Mouse (Mus musculus) myocyte (in vitro differentiated cells): ENCODE data around the gene Srsf7. TPM values are rescaled to one million over a fixed set of nuclear protein-coding genes. Genes with fewer than 3 reads are reported as not detected.
"Not testable (repeated sequence)": the region's sequence is repeated elsewhere in the genome, so short reads cannot be mapped to it uniquely, and the experiment has no call there.

ENCODE experiments used
- H3K27me3 ChIP-seq: one replicate; pipeline ENCODE4 v1.6.1; 2011; ENCODE audit not compliant: control insufficient read depth, insufficient read depth, insufficient read length
- H3K36me3 ChIP-seq: one replicate; pipeline ENCODE4 v1.6.1; 2011; ENCODE audit not compliant: control insufficient read depth, insufficient read depth
- H3K4me2 ChIP-seq: one replicate; pipeline ENCODE4 v1.6.1; 2011; ENCODE audit warnings: low read depth, control low read depth
- H3K4me3 ChIP-seq: one replicate; pipeline ENCODE4 v1.5.1; 2011; ENCODE audit warnings: mild to moderate bottlenecking, control low read depth, moderate library complexity
- H3K79me2 ChIP-seq: one replicate; pipeline ENCODE4 v1.6.1; 2011; ENCODE audit not compliant: control insufficient read depth, insufficient read depth
- H3ac ChIP-seq: one replicate; pipeline ENCODE4 v1.6.1; 2011; ENCODE audit not compliant: control insufficient read depth, insufficient read length
- CEBPB ChIP-seq: IDR thresholded peaks from 2 replicates; pipeline ENCODE4 v1.6.1; 2011; ENCODE audit warnings: mild to moderate bottlenecking, moderate library complexity; ENCODE audit not compliant: poor library complexity, insufficient read depth, severe bottlenecking
- E2F4 ChIP-seq: IDR thresholded peaks from one replicate; pipeline ENCODE4 v1.6.1; 2011; ENCODE audit warnings: mild to moderate bottlenecking, control low read depth, moderate library complexity; ENCODE audit not compliant: insufficient read depth
- MAX ChIP-seq: IDR thresholded peaks from one replicate; pipeline ENCODE4 v1.6.1; 2011; ENCODE audit warnings: low read depth, mild to moderate bottlenecking, control low read depth
- MYOD1 ChIP-seq, 3 experiments: IDR thresholded peaks; one replicate each; pipeline ENCODE4 v1.6.1; 2011; ENCODE audit warnings: control low read depth in 2 of 3, low read depth in 2 of 3, mild to moderate bottlenecking in 2 of 3, moderate library complexity in 1 of 3; ENCODE audit not compliant: insufficient read length in 2 of 3, control insufficient read depth in 1 of 3
- MYOG ChIP-seq, 3 experiments: IDR thresholded peaks; one replicate each; pipeline ENCODE4 v1.6.1; 2011; ENCODE audit warnings: control low read depth in 2 of 3, low read depth in 2 of 3, mild to moderate bottlenecking in 2 of 3; ENCODE audit not compliant: insufficient read length in 2 of 3, control insufficient read depth in 1 of 3, insufficient read depth in 1 of 3
- POLR2A ChIP-seq: IDR thresholded peaks from one replicate; pipeline ENCODE4 v1.6.1; 2011; ENCODE audit warnings: low read depth, mild to moderate bottlenecking, control low read depth, moderate library complexity; ENCODE audit not compliant: insufficient read length
- POLR2AphosphoS2 ChIP-seq: IDR thresholded peaks from one replicate; pipeline ENCODE4 v1.6.1; 2011; ENCODE audit warnings: low read depth, control low read depth; ENCODE audit not compliant: insufficient read length
- REST ChIP-seq: IDR thresholded peaks from one replicate; pipeline ENCODE4 v1.6.1; 2011; ENCODE audit warnings: mild to moderate bottlenecking, control low read depth, moderate library complexity; ENCODE audit not compliant: insufficient read depth, insufficient read length
- SRF ChIP-seq: IDR thresholded peaks from one replicate; pipeline ENCODE4 v1.6.1; 2011; ENCODE audit warnings: low read depth; ENCODE audit not compliant: control insufficient read depth, insufficient read length
- TCF12 ChIP-seq: IDR thresholded peaks from one replicate; pipeline ENCODE4 v1.6.1; 2011; ENCODE audit warnings: mild to moderate bottlenecking, control low read depth; ENCODE audit not compliant: poor library complexity, insufficient read depth, severe bottlenecking
- TCF3 ChIP-seq: IDR thresholded peaks from one replicate; pipeline ENCODE4 v1.6.1; 2011; ENCODE audit warnings: low read depth, control low read depth; ENCODE audit not compliant: insufficient read length
- USF1 ChIP-seq: IDR thresholded peaks from one replicate; pipeline ENCODE4 v1.6.1; 2011; ENCODE audit warnings: low read depth, mild to moderate bottlenecking, control low read depth, moderate library complexity
- polyA plus RNA-seq: library from polyadenylated mRNA; unstranded; fragments of >200 nt; fragmentation: generic; extraction: Trizol; gene quantifications from one replicate; pipeline ENCODE4 v1.2.1, GENCODE M21; 2012; ENCODE audit warnings: missing spikeins

Gene Srsf7
- polyA plus RNA-seq, 1 experiment: 72.0 TPM

- TF ChIP-seq MYOD1 (IDR thresholded peaks at IDR 0.05; ENCODE audit: control insufficient read depth in 1 of 3, insufficient read length in 2 of 3, low read depth in 2 of 3): no peak
- no peak for TF ChIP-seq POLR2AphosphoS2
- no peak for TF ChIP-seq POLR2A
- no peak for TF ChIP-seq CEBPB
- no peak for TF ChIP-seq MYOG (IDR thresholded peaks at IDR 0.05; ENCODE audit: control insufficient read depth in 1 of 3, insufficient read depth in 1 of 3, insufficient read length in 2 of 3, low read depth in 2 of 3)
- no peak for TF ChIP-seq TCF12
- no peak for TF ChIP-seq E2F4
- TF ChIP-seq USF1: no peak
- no peak for TF ChIP-seq MAX
- no peak for TF ChIP-seq TCF3
- TF ChIP-seq REST: no peak
- TF ChIP-seq SRF: no peak
- H3K4me3 ChIP-seq: no peak overlapping the region
- H3K36me3 ChIP-seq: no peaks in the 10 kb centered on the region
- no peaks in the 10 kb centered on the region for H3K79me2 ChIP-seq
- no peak overlapping the region for H3K4me2 ChIP-seq
- no peak overlapping the region for H3ac ChIP-seq
- H3K27me3 ChIP-seq: no peaks in the 10 kb centered on the region
These were observed 27.3 kb upstream of the Srsf7 start for GRCm38 (mm10) chr17:80234376-80234775.

GRCm38 (mm10) chr17:80233844-80234243 is 26.7 kb upstream of the Srsf7 start:
- TF ChIP-seq E2F4 (no peak), TCF12 (no peak), CEBPB (no peak), MYOD1 (IDR thresholded peaks at IDR 0.05; ENCODE audit: control insufficient read depth in 1 of 3, insufficient read length in 2 of 3, low read depth in 2 of 3) (no peak), SRF (no peak), REST (no peak), POLR2AphosphoS2 (no peak), MYOG (IDR thresholded peaks at IDR 0.05; ENCODE audit: control insufficient read depth in 1 of 3, insufficient read depth in 1 of 3, insufficient read length in 2 of 3, low read depth in 2 of 3) (no peak), MAX (no peak), USF1 (no peak), TCF3 (no peak), POLR2A (no peak)
- no peaks in the 10 kb centered on the region for H3K79me2 ChIP-seq
- H3ac ChIP-seq: no peak overlapping the region
- H3K27me3 ChIP-seq: no peaks in the 10 kb centered on the region
- H3K36me3 ChIP-seq: no peaks in the 10 kb centered on the region
- no peak overlapping the region for H3K4me2 ChIP-seq
- H3K4me3 ChIP-seq: no peak overlapping the region

GRCm38 (mm10) chr17:80229396-80229795 is 22.3 kb upstream of the Srsf7 start:
- Histone ChIP-seq H3K79me2 (no peaks in the 10 kb centered on the region), H3K36me3 (peaks cover 4% of the 10 kb centered on the region), H3K4me2 (no peak overlapping the region), H3ac (no peak overlapping the region), H3K27me3 (no peaks in the 10 kb centered on the region), H3K4me3 (no peak overlapping the region)
- TF ChIP-seq POLR2AphosphoS2 (no peak), MAX (no peak), TCF12 (no peak)

DNA sequence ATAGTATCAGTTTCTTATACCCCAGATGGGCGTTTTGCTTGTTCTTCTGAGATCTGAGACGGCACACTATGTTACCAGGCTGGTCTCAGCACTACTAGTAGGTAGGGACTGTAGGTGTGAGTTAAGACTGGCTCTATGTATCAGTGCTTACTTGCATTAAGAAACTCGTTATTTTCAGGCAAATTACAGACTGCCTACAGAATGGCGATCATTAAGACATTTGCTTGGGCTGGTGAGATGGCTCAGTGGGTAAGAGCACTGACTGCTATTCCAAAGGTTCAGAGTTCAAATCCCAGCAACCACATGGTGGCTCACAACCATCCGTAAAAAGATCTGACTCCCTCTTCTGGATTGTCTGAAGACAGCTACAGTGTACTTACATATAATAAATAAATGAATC is 18.0 kb upstream of the Srsf7 start:
- not testable (repeated sequence) for H3ac ChIP-seq, H3K36me3 ChIP-seq, H3K79me2 ChIP-seq, H3K27me3 ChIP-seq
- Histone ChIP-seq H3K4me2 (peak overlapping the region; percentile 81), H3K4me3 (peak overlapping the region; percentile 54)

DNA sequence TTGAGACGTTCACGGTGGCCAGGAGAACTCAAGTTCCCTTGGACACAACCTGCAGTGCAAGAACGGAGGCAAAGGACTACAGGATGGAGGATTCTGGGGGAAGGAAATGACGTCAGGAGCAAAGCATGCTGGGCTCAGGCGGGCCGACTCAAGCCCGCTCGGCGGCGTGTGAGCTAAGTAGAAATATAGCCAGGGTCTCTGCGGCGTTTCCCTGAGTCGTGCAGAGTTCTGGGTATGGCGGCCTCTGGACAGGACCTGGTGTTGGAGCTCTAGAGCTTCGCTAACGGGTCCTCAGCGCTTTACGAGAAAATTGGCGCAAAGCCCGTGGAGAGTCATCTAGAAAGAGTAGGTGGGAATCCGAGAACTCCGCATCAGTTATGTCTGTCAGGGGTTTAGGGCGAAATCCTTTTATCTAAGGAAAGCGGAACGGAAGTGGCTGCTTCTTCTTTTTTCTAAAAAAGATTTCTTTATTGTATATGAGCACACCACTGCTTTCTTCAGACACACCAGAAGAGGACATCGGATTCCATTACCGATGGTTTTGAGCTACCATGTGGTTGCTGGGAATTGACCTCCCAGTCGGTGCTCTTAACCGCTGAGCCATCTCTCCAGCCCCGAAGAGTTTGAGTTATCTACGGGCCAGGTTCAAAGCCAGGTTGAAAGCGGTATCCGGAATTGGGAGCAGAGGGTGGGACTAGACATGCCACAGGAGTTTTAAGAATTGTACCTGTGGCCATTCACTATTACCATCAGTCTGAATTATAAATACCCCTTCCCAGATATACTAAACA is 17.4 kb upstream of the Srsf7 start, which contains the start of gene Gemin6:
Gene Gemin6 (plus strand): TSS at position 116 of the 791 bp plus-strand sequence.
- no peak for TF ChIP-seq MYOD1 (IDR thresholded peaks at IDR 0.05; ENCODE audit: control insufficient read depth in 1 of 3, insufficient read length in 2 of 3, low read depth in 2 of 3)
- TF ChIP-seq TCF12: no peak
- no peak for TF ChIP-seq MYOG (IDR thresholded peaks at IDR 0.05; ENCODE audit: control insufficient read depth in 1 of 3, insufficient read depth in 1 of 3, insufficient read length in 2 of 3, low read depth in 2 of 3)
- TF ChIP-seq POLR2AphosphoS2: peak; percentile 72
- no peak for TF ChIP-seq USF1
- TF ChIP-seq TCF3: no peak
- TF ChIP-seq MAX: peak; percentile 31
- TF ChIP-seq E2F4: peak; percentile 92
- TF ChIP-seq POLR2A: peak; percentile 77
- H3K79me2 ChIP-seq: no peaks in the 10 kb centered on the region
- peak within 1 kb of the TSS; percentile 49 for H3ac ChIP-seq
- H3K27me3 ChIP-seq: no peaks in the 10 kb centered on the region
- peak within 1 kb of the TSS; percentile 54 for H3K4me3 ChIP-seq
- H3K4me2 ChIP-seq: peak within 1 kb of the TSS; percentile 81
- H3K36me3 ChIP-seq: peaks cover 4% of the 10 kb centered on the region
